Mouse (Mus musculus) embryonic facial prominence, embryonic 11.5 days (tissue): ENCODE results near the gene Nos1ap. TPM values are rescaled to one million over a fixed set of nuclear protein-coding genes. Genes with fewer than 3 reads are reported as not detected.
A peak's percentile ranks its signal among the peaks of the same experiment; 100 is the strongest.

ENCODE experiments used
- ATAC-seq: fragments of 200-750 bp; cut with Nextera tagmentation; replicated peaks from 2 replicates; pipeline ENCODE4 v1.8.0; 2017; ENCODE audit warnings: low read depth; ENCODE audit not compliant: insufficient number of reproducible peaks, low FRiP score, low TSS enrichment
- DNase-seq: peaks from one replicate; pipeline ENCODE4 v3.0.0-alpha.2; 2015; ENCODE audit warnings: low spot score
- H3K27ac ChIP-seq: fragments of 300-500 bp; sonication (generic); replicated peaks from 2 replicates; pipeline ENCODE4 v1.5.1; 2014; ENCODE audit warnings: mild to moderate bottlenecking, low read depth, low read length, control low read depth
- H3K27me3 ChIP-seq: fragments of 300-500 bp; sonication (generic); 2 replicates; pipeline ENCODE4 v1.6.1; 2014; ENCODE audit warnings: mild to moderate bottlenecking, low read length, moderate library complexity, mixed read lengths; ENCODE audit not compliant: control insufficient read depth, insufficient read depth
- H3K36me3 ChIP-seq: fragments of 300-500 bp; sonication (generic); replicated peaks from 2 replicates; pipeline ENCODE4 v1.6.1; 2014; ENCODE audit warnings: low read depth, mild to moderate bottlenecking, low read length, moderate library complexity, mixed read lengths; ENCODE audit not compliant: control insufficient read depth, insufficient read depth
- H3K4me1 ChIP-seq: fragments of 300-500 bp; sonication (generic); 2 replicates; pipeline ENCODE4 v1.6.1; 2014; ENCODE audit warnings: low read length, mixed read lengths; ENCODE audit not compliant: control insufficient read depth, insufficient read depth
- H3K4me2 ChIP-seq: fragments of 300-500 bp; sonication (generic); 2 replicates; pipeline ENCODE4 v1.6.1; 2014; ENCODE audit warnings: low read depth, mild to moderate bottlenecking, control low read depth, low read length, moderate library complexity
- H3K4me3 ChIP-seq: fragments of 300-500 bp; sonication (generic); 2 replicates; pipeline ENCODE4 v1.5.1; 2014; ENCODE audit warnings: low read depth, low read length, control low read depth
- H3K9ac ChIP-seq: fragments of 300-500 bp; sonication (generic); replicated peaks from 2 replicates; pipeline ENCODE4 v1.6.1; 2014; ENCODE audit warnings: mild to moderate bottlenecking, control low read depth, low read length
- H3K9me3 ChIP-seq: fragments of 300-500 bp; sonication (generic); replicated peaks from 2 replicates; pipeline ENCODE4 v1.6.1; 2016; ENCODE audit warnings: mild to moderate bottlenecking, low read length, inconsistent platforms, mixed read lengths; ENCODE audit not compliant: control insufficient read depth
- WGBS: fragments of 180-500 bp; shearing (Covaris S2); extraction: QIAGEN DNeasy Blood & Tissue Kit; methylation state at CpG from one replicate; pipeline ENCODE4 v1.1.7; 2014; 5-methylcytosine and 5-hydroxymethylcytosine counted together
- polyA plus RNA-seq: library from polyadenylated mRNA; unstranded; fragments of >200 nt; fragmentation: Nextera tagmentation; extraction: Ambion mirVana; gene quantifications from 2 replicates; pipeline ENCODE4 v1.2.1, GENCODE M21; 2014

Gene Nos1ap
- polyA plus RNA-seq, 1 experiment from 2014 or later = 5.1 TPM

DNA sequence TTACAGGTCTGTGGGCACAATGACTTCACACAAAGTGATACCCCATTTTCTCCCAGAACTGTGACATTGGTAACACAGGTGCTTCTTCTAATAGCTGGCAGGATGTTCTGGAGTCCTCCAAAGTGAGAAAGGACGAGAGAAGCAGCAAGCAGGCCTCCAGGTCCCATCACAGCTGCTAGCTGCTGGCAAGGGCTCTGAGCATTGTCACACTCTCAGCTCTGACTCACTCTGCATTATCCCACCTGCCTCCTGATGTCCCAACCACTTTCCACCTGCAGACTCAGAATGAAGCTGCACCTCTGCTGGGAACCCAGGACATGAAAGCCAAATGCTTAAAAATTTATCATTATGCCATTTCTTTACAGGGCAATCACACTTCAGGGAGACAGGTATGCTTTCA, 195.0 kb downstream of the Nos1ap start:
- ATAC-seq (no peak), DNase-seq (no peak)
- Histone ChIP-seq H3K4me2 (no peak overlapping the region), H3K36me3 (no peaks in the 10 kb centered on the region), H3K27me3 (no peaks in the 10 kb centered on the region), H3K9me3 (no peaks in the 10 kb centered on the region), H3K4me3 (no peak overlapping the region), H3K9ac (no peak overlapping the region), H3K27ac (no peak overlapping the region), H3K4me1 (no peaks in the 10 kb centered on the region)
- 65% methylated on average over 1 of the region's 1 CpGs for WGBS

DNA sequence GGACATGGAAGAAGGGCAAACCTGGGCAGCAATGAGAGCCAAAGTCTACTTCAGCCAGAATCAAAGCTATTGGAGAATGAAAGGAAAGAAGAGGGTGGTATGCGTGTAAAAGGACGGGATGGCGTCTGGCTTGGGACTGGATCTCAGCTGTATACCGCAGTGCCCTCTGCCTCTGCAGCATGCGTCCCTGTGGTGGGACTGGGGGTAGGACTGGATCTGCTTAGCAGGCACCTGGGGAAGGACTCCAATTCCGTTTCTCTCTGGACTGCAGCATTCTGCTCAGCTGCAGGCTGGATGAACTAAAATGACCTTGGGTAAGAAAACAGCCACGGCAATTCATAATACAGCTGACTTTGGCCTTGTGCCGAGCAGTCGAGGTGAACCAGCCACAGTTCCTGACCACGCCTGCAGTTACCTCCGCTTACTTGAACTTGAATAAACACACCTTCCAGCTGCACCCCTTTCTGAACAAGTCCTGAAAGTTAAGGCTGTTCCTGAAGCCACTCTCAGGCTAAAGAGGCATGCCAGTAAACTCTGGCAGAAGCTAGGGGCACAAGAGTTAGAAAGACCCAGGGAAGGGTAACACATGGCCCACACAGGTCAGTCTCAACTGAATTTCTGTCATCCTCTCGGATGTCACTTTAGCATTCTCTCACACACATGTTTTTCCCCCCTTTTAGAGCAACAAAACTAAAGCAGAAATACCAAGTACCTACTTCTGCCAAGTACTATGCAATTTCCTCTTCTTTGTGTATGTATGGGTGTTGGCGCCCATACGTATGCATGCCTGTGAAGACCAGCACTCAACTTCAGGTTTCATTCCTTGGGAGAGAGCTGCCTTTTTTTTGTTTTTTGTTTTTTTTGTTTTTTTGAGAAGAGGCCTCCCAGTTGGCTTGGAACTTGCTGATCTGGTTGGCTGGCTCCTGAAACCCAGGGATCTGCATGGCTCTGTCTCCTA, 196.6 kb downstream of the Nos1ap start:
- Histone ChIP-seq H3K36me3 (no peaks in the 10 kb centered on the region), H3K27me3 (no peaks in the 10 kb centered on the region), H3K27ac (no peak overlapping the region), H3K9ac (no peak overlapping the region), H3K4me2 (no peak overlapping the region), H3K4me3 (no peak overlapping the region), H3K9me3 (no peaks in the 10 kb centered on the region), H3K4me1 (no peaks in the 10 kb centered on the region)
- WGBS = 77% methylated on average over 14 of the region's 14 CpGs
- DNase-seq (no peak), ATAC-seq (no peak)

DNA sequence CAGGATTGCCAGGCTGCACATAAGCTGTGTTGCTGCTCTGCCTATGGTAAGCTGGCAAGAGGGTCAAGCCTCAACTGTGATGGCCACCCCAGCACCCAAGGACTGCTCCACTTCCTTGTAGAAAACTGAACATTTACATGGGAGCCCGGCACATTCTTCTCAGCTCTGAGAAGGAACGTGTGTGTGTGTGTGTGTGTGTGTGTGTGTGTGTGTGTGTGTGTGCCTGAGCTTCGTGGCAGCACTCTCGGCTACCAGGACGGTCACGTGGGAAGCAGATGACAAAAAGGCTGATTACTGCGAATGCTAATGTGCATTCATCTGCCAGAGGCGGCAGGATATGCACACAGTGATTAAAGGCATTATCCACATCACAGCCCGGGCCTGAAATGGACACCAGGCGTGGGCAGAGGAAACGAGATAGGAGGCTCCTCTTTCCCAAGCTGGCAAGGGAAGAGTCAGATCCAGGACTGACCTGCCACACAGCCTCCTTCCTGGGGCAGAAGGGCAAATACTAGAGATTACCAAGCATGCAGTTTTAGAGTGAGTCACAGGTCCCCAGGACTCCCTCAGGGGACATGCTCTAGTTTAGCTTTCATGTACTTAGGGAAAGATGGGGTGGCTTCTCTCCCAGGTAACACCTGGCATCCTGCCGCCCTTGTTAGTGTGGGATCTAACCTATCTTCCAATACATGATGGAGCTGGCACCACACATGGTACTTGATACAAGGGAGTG, 202.3 kb downstream of the Nos1ap start:
- DNase-seq = no peak
- H3K4me1 ChIP-seq = no peaks in the 10 kb centered on the region
- WGBS = 52% methylated on average over 12 of the region's 12 CpGs
- H3K9me3 ChIP-seq = no peaks in the 10 kb centered on the region
- no peak overlapping the region for H3K9ac ChIP-seq
- H3K4me2 ChIP-seq = no peak overlapping the region
- H3K36me3 ChIP-seq = no peaks in the 10 kb centered on the region
- 0 out of 2 replicates have a peak, but pooled peaks have one; percentile 23 for ATAC-seq
- H3K27ac ChIP-seq = no peak overlapping the region
- no peak overlapping the region for H3K4me3 ChIP-seq
- H3K27me3 ChIP-seq = no peaks in the 10 kb centered on the region

DNA sequence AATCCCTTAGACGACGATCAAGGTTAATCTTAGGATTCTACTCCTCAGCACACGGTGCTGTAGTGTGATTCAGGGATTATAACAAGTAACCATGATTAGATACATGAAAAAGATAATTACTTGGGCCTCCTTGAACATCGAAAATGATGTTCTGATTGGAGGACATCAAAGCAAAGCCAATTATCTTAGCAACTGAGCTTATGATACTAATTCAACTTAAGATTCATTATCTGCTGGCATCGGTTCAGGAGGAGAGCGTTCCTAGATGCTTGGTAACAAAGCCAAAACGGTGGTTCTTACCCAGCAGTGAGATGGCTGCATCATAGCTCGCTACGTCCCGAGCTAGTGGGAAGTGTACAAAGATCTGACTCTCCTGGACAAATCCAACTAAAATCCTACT, 204.2 kb downstream of the Nos1ap start:
- Histone ChIP-seq H3K9ac (no peak overlapping the region), H3K4me1 (no peaks in the 10 kb centered on the region), H3K4me3 (no peak overlapping the region), H3K36me3 (no peaks in the 10 kb centered on the region), H3K27ac (no peak overlapping the region), H3K4me2 (no peak overlapping the region), H3K9me3 (no peaks in the 10 kb centered on the region), H3K27me3 (no peaks in the 10 kb centered on the region)
- DNase-seq (no peak), ATAC-seq (no peak)
- WGBS = 87% methylated on average over 10 of the region's 10 CpGs

DNA sequence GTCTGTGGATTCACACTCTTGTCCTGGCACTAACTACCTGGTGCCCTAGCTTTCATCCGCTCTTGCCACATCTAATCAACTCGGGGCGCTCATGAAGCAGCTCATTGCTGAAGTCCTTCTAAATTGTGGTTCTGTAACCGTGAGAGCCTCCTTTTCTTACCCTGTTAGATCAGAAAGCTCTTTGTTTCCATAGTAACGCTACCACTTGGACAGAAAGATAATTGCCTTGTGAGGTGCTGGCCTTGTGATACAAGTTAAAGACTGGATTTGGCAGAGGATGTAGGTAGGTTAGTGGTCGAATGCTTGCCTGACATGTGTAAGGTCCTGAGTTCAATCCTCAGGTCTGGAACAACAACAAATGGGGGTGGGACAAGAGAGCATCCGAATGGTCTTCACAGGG, 206.1 kb downstream of the Nos1ap start:
- ATAC-seq (no peak), DNase-seq (no peak)
- no peak overlapping the region for H3K9ac ChIP-seq
- H3K4me3 ChIP-seq = no peak overlapping the region
- H3K4me2 ChIP-seq = no peak overlapping the region
- no peaks in the 10 kb centered on the region for H3K4me1 ChIP-seq
- H3K27ac ChIP-seq = no peak overlapping the region
- 82% methylated on average over 7 of the region's 7 CpGs for WGBS
- no peaks in the 10 kb centered on the region for H3K36me3 ChIP-seq
- H3K27me3 ChIP-seq = no peaks in the 10 kb centered on the region
- no peaks in the 10 kb centered on the region for H3K9me3 ChIP-seq

DNA sequence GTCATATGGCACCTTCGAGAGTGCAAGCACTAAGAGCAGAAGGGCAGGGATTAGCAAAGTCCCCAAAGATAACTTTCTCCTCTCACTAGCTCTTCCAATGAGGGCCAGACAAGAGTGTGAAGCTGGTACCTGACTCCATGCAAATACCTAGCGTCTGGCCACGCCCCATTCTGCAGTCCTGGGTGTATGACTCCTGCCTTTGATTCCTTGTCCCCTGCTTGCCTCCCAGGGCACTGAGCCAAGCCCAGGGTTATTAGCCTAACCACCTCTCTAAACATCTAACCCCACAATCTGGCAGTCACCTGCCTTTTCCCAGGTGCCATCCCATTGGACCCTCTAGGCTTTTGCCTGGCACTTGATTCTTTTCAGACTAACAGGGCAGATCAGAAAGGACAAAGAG, 208.2 kb downstream of the Nos1ap start:
- Histone ChIP-seq H3K27ac (no peak overlapping the region), H3K4me2 (no peak overlapping the region), H3K4me1 (no peaks in the 10 kb centered on the region), H3K4me3 (no peak overlapping the region), H3K36me3 (no peaks in the 10 kb centered on the region), H3K9ac (no peak overlapping the region), H3K9me3 (no peaks in the 10 kb centered on the region), H3K27me3 (no peaks in the 10 kb centered on the region)
- ATAC-seq (no peak), DNase-seq (no peak)
- WGBS = 10% methylated on average over 3 of the region's 3 CpGs

DNA sequence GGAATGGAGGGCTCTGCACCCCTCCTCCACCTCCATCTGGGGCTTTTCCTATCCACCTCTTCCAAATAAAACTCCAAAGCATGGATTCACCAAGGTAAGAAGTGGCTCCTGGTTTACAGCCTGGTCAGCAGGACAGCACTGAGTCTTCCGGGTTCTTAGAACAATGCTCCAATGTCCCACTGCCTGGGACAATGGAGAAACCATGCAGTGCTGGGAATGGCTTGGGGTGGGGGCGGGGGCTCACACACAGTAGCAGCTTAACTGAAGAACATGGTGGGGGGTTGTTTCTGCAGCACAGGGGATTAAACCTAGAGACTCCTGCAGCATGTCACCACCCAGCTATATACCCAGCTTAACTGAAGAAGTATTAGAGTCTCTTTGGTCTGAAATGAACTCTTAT, 209.2 kb downstream of the Nos1ap start:
- Histone ChIP-seq H3K36me3 (no peaks in the 10 kb centered on the region), H3K9me3 (no peaks in the 10 kb centered on the region), H3K27me3 (no peaks in the 10 kb centered on the region), H3K4me2 (no peak overlapping the region), H3K27ac (no peak overlapping the region), H3K4me3 (no peak overlapping the region), H3K9ac (no peak overlapping the region), H3K4me1 (no peaks in the 10 kb centered on the region)
- no peak for ATAC-seq
- DNase-seq = no peak
- 25% methylated on average over 2 of the region's 2 CpGs for whole genome bisulfite sequencing

DNA sequence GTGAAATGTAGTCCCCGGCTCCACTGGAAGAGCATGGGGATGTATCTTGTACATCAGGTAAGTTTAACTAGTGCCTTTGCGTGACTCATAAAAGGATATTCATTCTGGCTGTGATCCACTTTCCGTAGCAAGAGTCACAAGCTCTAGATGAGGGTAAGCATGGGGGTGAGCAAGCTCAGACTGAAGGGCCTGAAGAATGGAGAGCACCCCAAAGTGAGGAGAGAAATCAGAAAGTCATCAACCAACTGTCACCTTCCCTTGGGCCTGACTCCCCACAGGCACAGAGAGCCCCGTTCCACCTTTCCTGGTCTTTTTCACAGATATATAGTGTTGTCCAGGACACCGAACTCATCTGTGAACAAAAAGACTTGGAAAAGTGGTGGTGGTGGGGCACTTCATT, 213.9 kb downstream of the Nos1ap start:
- no peak for DNase-seq
- no peak for ATAC-seq

More for the DNA sequence above, 213.9 kb downstream of the Nos1ap start:
- Histone ChIP-seq H3K9me3 (no peaks in the 10 kb centered on the region), H3K36me3 (no peaks in the 10 kb centered on the region), H3K9ac (no peak overlapping the region), H3K4me1 (no peaks in the 10 kb centered on the region), H3K4me3 (no peak overlapping the region), H3K4me2 (no peak overlapping the region), H3K27me3 (no peaks in the 10 kb centered on the region), H3K27ac (no peak overlapping the region)
- 88% methylated on average over 5 of the region's 5 CpGs for WGBS
